Mouse (Mus musculus): Measurements from ENCODE around the gene Abcb4.

- no peak for TF ChIP-seq CTCF (IDR thresholded peaks at IDR 0.05; ENCODE audit: extremely low read depth, insufficient read depth, insufficient read length, insufficient replicate concordance)
- TF ChIP-seq POLR2A (IDR thresholded peaks at IDR 0.05; ENCODE audit: low read depth, low read length) = no peak
Observed at GRCm38 (mm10) chr5:8991626-8992025, 98.1 kb downstream of the Abcb4 start.
